Mouse (Mus musculus) cortical plate, adult 2 months (tissue): Measurements from ENCODE around the gene Syde2.

ENCODE experiments used
- CTCF ChIP-seq: fragments of 200-500 bp; IDR thresholded peaks from 2 replicates; pipeline ENCODE4 v1.5.1; 2011; ENCODE audit warnings: mild to moderate bottlenecking, control low read depth, low read length; ENCODE audit not compliant: insufficient read depth; ENCODE audit errors: extremely low read depth
- POLR2A ChIP-seq: fragments of 200-500 bp; IDR thresholded peaks from 2 replicates; pipeline ENCODE4 v1.6.1; 2011; ENCODE audit warnings: mild to moderate bottlenecking, low read length, control low read depth; ENCODE audit not compliant: insufficient read depth; ENCODE audit errors: extremely low read depth

GRCm38 (mm10) chr3:146004347-146005051, 16.8 kb downstream of the Syde2 start:
- TF ChIP-seq POLR2A: no peak
- TF ChIP-seq CTCF: no peak
